Mouse (Mus musculus) embryonic fibroblast, embryonic 13.5 days (primary cell): ENCODE data around the gene Poc1a.

ENCODE experiments used
- CTCF ChIP-seq: IDR thresholded peaks from 2 replicates; pipeline ENCODE4 v1.5.1; 2011; ENCODE audit warnings: mild to moderate bottlenecking, control low read depth, low read length, moderate library complexity, borderline replicate concordance; ENCODE audit not compliant: insufficient read depth
- POLR2A ChIP-seq: IDR thresholded peaks from 2 replicates; pipeline ENCODE4 v1.6.1; 2011; ENCODE audit warnings: low read depth, mild to moderate bottlenecking, control low read depth, low read length, moderate library complexity

DNA sequence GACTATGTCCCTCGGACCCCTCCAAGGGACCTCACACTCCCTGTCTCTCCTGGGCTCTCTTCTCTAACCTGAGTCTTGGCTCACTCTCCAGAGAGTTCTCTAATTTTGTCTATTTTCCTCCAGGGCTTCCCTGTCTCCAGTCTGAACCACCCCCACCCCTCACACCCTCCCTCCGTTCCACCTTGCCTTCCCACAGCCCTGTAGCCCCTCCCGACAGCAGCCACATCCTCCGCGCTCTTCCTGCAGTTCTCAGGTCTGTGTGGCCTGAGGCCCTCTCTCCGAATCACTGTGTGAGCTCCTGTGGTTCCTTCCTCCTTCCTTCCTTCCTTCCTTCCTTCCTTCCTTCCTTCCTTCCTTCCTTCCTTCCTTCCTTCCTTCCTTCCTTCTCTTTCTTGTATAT, 64.8 kb downstream of the Poc1a start:
- TF ChIP-seq CTCF: no peak
- no peak for TF ChIP-seq POLR2A
